Mouse (Mus musculus) heart, adult 10 weeks (tissue): ENCODE data around the gene Bmper. TPM values are rescaled to one million over a fixed set of nuclear protein-coding genes. Genes with fewer than 3 reads are reported as not detected.

ENCODE experiments used
- polyA plus RNA-seq: library from polyadenylated mRNA; stranded (reverse); fragments of 350-450 nt; fragmentation: Illumina TruSeq; extraction: RNeasy Lipid Tissue Mini Kit (QIAGEN cat#74804); gene quantifications from one replicate; pipeline ENCODE4 v1.2.3, GENCODE M21; 2014; ENCODE audit warnings: low read depth, low replicate concordance

Gene Bmper
- polyA plus RNA-seq = 3.2 TPM

DNA sequence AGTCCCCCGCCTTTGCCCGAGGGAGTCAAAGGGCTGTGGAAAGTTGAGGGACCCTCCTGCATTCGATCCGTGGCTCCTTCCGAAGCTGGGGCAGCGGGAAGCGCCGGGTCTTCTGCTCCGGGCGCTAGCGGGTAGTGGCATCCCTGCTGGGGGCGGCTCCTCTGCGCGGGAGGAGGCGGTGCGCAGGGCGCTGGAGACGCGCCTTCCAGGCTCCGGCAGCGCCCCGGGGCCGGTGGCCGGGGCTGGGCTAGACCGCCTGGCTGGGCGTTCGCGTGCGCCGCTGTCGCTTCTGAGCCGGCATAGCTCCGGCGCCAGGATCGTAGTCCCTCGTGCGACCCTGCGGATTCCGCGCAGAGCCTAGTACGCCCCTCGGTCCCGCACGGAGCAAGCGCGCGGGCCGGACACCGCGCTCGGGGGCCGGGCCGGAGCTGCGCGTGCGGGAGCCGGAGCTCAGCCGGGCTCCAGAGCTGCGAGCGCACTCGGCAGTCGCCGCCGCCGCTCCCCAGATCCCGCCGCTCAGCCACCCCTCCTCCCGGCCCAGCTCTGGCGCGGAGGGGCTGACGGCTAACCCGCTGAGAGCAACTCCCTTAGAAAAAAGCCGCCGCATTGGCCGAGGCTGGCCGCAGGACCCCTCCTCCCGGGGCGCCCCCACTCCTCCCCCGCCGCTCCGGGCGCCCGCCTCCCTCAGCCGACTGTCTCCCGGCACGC, at the start of gene Bmper:
Gene Bmper (plus strand): TSS at position 236 of the 708 bp plus-strand sequence.

